Mouse (Mus musculus) ES-CJ7 (cell line): ENCODE data around the gene Pomgnt1.

Experiments
- DNase-seq: peaks from one replicate; pipeline ENCODE4 v3.0.0; 2011; ENCODE audit warnings: low read depth, low spot score

Gene Pomgnt1

GRCm38 (mm10) chr4:116137421-116137996, 13.9 kb downstream of the Pomgnt1 start:
- peak; percentile 21 for DNase-seq

DNA sequence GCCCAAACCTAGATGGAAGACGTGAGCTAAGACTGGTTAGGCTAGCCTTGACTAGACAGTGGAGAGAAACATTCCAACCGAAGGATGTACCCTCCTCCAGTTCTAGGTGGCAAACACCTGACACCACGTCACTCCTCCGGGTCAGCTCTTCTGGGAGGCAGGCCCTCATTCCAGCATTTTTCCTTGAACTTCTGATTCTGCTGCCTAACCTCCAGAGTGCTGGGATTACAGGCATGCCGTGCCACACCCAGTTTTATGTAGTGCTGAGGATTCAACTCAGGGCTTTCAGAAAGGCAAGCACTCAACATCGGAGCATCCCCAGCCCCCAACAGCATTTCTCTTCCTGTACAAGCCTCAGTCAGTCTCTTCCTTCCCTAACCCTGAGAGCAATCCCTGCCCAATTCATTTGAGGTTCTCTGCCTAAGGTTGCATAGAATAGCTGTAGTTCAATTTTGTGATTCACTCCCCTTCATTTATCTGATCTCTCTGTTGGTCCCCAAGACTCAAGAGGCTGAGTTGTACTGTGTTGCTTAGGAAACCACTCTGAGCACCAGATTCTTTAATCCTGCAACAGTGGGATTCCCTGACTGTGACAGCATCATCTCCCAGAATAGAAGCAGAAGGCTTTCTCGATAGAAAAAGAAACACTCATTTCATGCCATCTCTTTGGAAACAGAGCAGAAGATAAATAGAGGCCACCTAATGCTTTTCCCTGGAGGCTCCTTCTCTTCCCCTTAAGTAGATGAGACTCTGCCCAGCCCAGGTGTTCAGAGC, 17.3 kb downstream of the Pomgnt1 start:
- DNase-seq = peak; percentile 30

GRCm38 (mm10) chr4:116141736-116142135, 18.1 kb downstream of the Pomgnt1 start:
- peak; percentile 46 for DNase-seq

GRCm38 (mm10) chr4:116142269-116142668, 18.6 kb downstream of the Pomgnt1 start:
- DNase-seq = no peak

- DNase-seq = no peak
These were observed 19.7 kb downstream of the Pomgnt1 start for GRCm38 (mm10) chr4:116143317-116143811.

GRCm38 (mm10) chr4:116143891-116144717, 20.5 kb downstream of the Pomgnt1 start:
- peak; percentile 43 for DNase-seq

GRCm38 (mm10) chr4:116149812-116150155, 26.1 kb downstream of the Pomgnt1 start:
- DNase-seq = no peak

DNA sequence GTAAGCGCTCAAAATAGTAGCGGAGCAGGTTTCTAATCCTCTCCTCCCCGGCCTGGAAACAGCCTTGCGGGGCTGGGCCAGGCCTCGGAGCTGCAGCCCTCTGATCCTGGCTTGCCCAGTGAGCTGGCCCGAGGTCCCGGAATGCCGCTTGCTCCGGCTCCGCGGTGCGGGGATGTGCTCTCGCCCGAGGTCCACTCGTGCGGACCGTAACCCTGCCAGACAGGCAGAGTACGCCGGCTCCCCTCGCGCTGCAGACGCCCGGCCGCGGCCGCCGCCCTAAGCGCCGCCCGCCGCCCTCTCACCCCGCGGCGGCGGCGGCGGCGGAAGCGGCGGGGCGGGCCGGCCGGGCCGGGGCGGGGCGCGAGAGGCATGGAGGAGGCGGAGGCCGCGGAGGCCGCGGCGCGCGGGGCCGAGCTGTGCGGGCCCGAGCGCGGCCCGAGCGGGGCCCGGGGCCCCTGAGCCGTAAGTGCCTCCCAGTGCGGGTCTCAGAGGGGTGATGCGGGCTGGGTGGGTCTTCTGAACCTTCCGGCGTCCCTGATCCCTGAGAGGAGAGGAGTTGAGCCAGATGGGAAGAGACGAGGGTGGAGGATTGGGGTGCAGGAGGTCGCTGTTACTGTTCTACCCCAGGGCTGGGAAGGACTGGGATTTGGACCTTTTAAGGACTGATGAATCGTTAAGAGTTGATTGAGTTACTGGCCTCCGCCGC, 26.7 kb downstream of the Pomgnt1 start:
- no peak for DNase-seq

DNA sequence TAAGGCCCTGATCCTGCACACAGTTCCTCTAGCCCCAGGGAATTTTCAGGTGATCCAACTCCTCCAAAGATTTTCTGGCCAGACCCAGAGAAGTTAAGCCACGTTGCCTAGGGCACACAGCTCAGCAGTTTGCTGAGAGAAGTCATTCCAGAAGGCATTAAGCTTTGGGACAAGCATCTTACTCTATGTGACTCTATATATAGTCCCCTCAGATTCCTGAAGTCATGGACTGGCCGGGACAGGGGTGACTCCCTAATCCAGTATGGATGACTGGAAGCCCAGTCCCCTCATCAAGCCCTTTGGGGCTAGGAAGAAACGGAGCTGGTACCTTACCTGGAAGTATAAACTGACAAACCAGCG, 27.2 kb downstream of the Pomgnt1 start:
- no peak for DNase-seq

- DNase-seq = no peak
These were observed 27.6 kb downstream of the Pomgnt1 start, which contains the start of gene Lurap1 for GRCm38 (mm10) chr4:116151238-116151637. Gene Lurap1, minus strand, starts transcription at chr4:116151338.

DNA sequence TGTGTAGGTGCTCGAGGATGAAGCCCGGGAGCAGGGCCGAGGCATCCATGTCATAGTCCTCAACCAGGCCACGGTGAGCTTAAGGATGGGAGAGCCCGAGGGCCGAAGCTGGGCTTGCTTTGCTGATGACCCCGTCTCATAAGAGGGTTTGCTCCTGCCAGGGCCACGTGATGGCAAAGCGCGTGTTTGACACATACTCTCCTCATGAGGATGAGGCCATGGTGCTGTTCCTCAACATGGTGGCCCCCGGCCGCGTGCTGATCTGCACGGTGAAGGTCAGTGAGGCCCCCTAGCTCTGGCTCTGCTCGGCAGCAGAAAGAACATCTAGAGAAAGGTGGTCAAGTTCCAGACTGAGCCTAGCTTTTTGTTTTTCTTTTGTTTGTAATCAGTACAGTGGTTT, 29.1 kb downstream of the Pomgnt1 start:
- no peak for DNase-seq

DNA sequence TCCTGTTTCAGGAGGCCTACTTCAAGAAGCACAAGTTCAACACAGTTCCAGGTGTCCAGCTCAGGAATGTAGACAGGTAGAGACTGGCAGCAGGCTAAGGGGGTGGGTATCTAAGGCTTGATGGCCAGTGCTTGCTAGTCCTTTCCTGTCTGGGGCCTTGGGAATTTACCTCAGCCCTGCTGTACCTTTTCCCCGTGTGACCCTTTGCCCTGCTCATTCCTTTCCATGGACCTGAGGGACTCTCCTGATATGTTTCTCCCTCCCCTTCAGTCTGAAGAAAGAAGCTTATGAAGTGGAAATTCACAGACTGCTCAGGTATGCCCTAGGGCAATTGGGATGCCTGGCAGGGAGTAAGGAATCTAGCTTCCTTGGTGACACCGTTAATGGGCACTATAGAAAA, 34.2 kb downstream of the Pomgnt1 start:
- no peak for DNase-seq

DNA sequence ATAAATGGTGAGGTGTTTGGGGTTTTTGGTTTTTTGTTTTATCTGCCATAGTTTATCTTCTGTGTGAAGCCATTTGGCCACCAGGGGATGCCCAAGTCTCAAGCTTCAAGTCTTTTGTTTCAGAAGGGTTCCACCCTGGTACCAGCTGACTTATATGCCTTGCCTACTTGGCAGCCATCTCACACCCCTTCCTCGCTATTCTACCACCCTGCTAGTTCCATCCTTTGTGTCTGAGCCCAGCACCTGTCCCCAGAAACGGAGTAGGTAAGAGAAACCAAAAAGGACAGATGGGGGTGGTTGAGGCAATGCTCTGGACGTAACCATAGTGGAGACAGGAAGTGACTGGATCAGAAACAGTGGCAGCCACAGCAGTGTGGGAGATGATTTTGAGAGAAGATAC, 36.3 kb downstream of the Pomgnt1 start:
- DNase-seq = peak; percentile 56

GRCm38 (mm10) chr4:116160769-116161168, 37.1 kb downstream of the Pomgnt1 start:
- DNase-seq = no peak

DNA sequence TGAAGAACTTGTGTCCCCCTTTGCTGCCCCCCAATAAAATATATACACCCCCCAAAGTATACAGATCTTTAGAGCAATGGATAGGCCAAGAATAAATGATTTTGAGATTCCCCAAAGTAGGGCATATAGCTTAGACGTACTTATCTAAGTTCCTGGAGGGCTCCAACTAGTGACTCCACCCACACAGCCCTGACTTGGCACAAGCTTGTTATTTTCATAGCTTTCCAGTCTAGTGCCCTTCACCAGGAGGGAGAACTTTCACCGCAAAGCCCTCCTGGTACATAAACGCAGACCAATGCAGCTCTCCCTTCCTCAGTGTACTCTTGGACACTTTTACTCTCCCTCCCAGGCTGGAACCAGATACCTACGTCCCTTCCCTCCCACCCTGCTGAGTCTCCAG, 38.5 kb downstream of the Pomgnt1 start:
- no peak for DNase-seq

DNA sequence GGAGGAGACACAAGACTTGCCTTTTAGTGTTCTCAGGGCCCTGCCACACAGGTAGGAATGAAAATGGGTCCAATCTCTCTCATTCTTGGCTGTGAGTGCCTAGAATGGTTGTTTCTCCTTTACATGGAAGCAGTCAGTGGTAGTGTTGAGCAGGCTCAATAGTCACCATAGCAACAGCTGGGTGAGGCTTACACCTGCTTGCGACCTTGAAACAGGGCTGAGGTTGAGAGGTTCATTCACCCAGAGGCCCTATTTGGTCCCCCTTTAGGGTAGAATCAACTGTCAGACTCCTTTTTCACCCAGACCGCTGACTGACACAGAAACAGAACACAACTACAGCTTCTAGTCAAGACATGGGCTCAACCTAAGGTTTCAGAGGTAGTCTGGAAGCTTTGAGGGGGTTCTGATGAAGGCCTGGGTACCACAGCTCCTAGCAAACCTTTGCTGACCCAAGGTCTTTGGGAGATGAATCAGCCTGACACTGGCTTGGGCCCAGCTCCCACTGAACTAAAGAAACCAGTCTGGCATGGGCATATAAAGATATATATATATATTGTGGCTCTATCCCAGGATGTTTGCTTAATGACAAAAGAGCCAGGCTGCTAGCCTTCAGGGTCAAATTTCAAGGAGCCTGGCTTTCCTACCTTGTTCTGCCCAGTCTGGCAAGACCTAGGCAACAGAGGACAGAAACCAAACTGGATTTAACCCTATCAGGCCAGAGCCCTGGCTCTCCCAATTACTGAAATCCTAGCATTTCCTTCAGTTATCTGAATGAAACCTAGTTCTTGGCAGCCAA, 41.3 kb downstream of the Pomgnt1 start:
- DNase-seq = no peak

DNA sequence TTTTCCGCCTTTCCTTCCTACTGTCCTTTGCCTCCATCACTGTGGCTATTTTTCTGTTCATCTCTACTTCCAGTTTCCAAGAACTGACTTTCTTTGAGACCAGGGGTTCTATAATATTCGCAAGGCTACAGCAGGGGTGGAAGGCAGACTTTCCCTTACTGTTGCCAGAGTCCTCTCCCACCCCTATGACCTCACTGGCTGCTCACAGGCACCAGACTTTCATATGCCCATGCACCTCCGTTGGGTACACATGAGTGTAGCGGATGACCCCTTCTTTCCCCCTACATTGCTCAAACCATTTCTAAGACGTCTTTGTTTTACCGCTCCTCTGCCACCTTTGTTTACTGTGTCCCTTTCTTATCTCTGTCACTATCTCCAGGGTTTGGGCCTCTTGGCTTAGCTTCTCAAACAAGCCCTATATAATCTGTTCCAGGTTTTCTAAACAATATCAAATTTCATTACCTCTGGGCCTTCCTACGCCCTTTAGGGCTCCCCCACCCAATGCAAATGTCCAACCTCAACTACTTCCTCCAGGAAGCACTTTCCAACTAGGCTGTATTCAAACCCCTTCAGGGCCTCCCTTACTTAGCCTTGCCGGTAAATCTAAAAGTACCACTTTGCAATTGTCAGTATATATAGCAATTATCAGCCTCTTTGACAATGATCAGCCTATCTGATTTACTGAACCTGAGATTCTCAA, 42.2 kb downstream of the Pomgnt1 start:
- no peak for DNase-seq

- DNase-seq = peak; percentile 46
These were observed 43.8 kb downstream of the Pomgnt1 start, which contains the start of gene Tspan1 for GRCm38 (mm10) chr4:116167404-116167803. Gene Tspan1, minus strand, starts transcription at chr4:116167601.

DNA sequence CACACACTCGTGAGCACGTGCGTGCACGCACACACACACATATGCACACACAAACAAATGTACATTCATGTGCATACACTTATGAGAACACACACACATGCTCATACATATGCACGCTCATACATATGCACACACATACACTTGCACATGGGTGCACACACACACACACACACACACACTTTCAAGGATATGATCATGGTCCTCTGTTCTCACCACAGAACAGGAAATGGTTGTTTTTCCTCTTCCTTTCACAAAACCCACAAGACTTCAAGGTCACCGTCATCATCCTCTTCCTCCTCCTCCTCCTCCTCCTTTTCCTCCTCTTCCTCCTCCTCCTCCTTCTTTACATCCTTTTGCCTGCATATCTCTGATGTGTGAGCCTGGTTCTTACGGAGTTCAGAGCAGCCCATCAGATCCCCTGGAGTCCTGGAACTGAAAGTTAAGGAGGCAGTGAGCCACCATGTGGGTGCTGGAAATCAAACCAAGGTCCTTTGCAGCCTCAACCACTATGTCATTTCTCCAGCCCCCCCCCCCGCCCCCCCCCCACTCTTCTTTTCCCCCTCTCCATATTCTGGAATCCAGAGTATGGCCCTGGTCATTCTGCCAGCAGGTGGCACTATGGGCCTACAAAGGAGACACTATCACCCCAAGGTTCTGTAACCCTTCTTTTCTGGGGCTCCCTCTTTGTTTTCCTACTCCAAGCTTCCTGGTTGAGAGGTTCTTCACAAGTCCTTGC, 45.1 kb downstream of the Pomgnt1 start:
- peak; percentile 49 for DNase-seq

DNA sequence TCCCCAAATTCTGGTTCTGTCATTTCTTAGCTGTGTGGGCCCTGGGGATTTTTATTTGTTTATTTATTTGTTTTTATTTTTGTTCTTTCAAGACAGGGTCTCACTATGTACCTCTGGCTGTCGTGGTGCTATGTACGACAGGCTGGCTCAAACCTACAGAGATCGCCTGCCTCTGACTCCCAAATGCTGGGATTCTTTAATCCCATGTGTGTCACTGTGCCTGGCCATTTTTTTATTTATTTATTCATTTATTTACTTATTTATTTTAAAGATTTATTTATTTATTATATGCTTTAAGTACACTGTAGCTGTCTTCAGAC, 45.7 kb downstream of the Pomgnt1 start:
- no peak for DNase-seq
